Mouse (Mus musculus) thymus, adult 18-20 months (tissue): ENCODE data around the gene Qars.

Experiments
- DNase-seq, 2 experiments: peaks; one replicate each; pipeline ENCODE4 v3.0.0; 2022; ENCODE audit warnings: mixed read lengths in 2 of 2

Gene Qars

DNA sequence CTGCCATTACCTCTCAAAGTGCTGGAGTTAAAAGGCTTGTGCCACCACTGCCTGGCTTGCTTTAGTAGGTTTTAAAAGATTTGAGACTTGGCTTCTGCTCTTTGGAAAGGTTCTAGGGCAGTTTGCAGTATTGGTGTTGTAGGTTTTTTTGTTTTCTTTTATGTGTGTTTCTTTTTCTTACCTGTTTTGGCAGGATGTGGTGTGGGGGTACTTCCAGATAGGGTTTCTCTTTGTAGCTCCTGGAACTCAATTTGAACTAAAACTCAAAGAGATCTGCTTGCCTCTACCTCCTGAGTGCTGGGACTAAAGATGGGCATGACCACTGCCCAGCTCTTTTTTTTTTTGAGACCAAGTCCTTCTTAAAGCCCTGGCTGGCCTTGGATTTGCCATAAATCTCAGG is 33.3 kb downstream of the Qars start:
- DNase-seq, result no peak

GRCm38 (mm10) chr9:108545986-108546385 is 38.5 kb downstream of the Qars start:
- DNase-seq, result no peak

DNA sequence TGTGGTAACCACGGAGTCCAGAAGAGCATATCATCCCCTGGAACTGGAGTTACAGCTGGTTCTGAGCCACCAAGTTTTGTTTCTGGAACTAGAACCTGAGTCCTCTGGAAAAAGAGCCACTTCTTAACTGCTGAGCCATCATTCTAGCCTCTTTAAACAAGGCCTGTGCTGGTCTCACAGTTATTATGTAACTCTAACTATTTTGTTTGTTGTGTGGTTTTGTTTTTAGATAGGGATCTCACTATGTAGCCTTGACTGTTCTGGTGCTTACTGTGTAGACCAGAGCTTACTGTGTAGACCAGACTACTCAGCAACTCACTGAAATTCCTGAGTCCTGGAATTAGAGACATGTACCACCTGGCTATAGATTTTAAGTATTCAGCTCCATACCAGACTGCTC is 39.4 kb downstream of the Qars start:
- no peak for DNase-seq

DNA sequence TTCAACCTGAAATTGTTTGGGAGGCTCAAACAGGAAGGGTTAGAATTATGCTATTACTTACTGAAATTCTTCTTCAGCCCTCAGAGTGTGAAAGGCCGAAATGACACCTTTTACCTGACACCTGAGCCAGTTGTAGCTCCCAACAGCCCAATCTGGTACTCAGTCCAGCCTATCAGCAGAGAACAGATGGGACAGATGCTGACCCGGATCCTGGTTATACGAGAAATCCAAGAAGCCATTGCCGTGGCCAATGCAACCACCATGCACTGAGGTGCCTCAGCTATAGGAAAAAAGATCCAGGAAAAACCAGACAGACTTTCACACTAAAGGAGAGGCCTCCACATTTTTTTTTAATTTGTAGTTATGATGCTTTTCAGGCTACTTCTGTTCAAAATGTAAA is 51.7 kb downstream of the Qars start:
- no peak for DNase-seq

DNA sequence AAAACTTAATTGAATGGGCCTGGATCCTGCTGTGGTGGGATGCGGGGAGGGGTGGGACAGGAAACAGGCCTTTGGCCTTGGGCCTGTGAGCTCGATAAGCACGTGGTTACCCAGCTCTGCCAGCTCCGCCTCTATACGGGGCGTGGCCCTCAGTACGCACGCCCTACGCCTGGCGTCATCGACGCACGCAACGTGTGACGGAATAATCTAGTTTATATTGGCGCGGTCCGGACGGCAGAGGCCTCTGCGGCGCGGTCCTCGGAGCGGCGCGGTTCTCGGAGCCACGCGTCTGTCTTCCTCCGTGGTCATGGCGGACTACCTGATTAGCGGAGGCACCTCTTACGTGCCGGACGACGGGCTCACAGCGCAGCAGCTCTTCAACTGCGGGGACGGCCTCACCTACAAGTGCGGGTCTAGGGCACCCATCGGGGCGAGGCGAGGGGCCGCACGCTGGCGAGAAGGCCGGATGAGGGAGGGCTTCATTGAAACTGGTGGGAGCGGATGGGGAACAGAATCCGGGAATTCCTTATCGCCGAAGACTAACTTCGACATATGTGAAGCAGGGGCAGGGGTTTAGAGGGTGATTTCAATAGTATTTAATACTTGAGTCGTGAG is 52.8 kb downstream of the Qars start, which contains the start of gene Impdh2:
Gene Impdh2 (plus strand): TSS at position 60 of the 615 bp plus-strand sequence.
- peak; percentile 89 to 92 for DNase-seq

DNA sequence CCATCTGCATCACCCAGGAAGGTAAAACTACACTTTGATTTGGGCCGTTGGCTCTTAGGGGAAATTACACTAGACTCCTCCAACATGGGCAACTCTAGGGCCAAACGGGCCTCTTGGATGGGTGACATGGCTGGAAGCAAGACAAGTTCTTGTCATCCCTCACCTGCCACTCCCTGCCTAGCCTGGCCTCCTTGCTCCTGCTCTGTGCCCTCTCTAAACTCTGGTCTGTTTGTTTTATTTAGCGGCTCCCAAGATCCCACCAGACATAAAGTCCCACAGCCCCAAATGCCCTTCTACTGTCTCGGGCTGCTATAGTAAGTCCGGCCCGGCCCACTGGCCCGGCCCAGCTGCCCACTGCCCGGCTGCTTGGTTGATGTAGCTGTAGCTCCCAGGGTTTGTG is 56.2 kb downstream of the Qars start:
- no peak for DNase-seq

- no peak for DNase-seq
These were observed 56.6 kb downstream of the Qars start for GRCm38 (mm10) chr9:108564131-108564530.
